Mouse (Mus musculus): Measurements from ENCODE around the gene Rbm47.

DNA sequence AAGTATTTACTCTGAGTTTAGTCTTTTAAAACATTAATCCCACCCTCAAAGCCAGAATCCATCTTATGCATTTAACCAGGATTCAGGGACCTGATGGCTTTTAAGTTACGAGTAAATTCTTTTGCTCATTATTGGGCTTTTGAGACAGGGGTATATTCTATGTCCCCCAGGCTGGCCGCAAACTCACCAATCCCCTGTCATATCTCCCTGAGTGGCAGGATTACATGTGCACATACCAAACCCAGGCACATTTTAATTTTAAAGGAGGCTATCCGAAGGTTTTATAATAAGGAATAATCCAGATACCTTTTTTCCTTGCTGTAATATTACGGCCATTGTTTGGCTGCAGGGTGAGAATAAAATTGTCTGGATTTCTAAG is 111.3 kb downstream of the Rbm47 start:
- no peak for TF ChIP-seq CTCF (IDR thresholded peaks at IDR 0.05; ENCODE audit: low read depth)
- no peak for TF ChIP-seq EP300 (optimal IDR thresholded peaks at IDR 0.05)

All from stomach, postnatal 0 days (tissue).